Mouse (Mus musculus): Measurements from ENCODE around the gene Pde6g.

DNA sequence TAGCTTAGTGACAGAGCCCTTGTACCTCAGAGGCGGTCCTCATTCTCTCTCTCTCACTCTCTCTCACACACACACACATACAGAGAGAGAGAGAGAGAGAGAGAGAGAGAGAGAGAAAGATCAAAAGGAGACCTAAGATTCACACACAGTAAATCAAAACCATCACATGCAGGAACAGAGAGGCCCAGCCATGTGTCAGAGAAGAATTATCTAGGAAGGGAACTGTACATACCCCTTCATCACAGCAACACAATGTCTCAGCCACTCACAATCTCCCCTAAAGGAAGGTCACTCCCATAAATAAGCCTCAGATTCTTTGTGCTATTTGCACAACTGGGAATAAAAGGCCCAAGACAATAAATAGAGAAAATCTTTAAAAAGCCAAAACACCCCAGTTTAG is 34.7 kb downstream of the Pde6g start:
- TF ChIP-seq POLR2A (IDR thresholded peaks at IDR 0.05; ENCODE audit: borderline replicate concordance, extremely low read depth, insufficient read depth, insufficient read length, poor library complexity, severe bottlenecking) (no peak), CTCF (IDR thresholded peaks at IDR 0.05; ENCODE audit: borderline replicate concordance, extremely low read depth, insufficient read depth, insufficient read length) (no peak)
